Mouse (Mus musculus): ENCODE data around the gene Yod1.

- TF ChIP-seq CTCF (IDR thresholded peaks at IDR 0.05; ENCODE audit: low read depth) (no peak), EP300 (IDR thresholded peaks at IDR 0.05; ENCODE audit: low read depth) (no peak)
Measured at GRCm38 (mm10) chr1:130737916-130738315, 20.8 kb downstream of the Yod1 start.
